Mouse (Mus musculus): ENCODE data around the gene Bicc1. TPM values are rescaled to one million over a fixed set of nuclear protein-coding genes. Genes with fewer than 3 reads are reported as not detected.
"Not testable (repeated sequence)": the region's sequence is repeated elsewhere in the genome, so short reads cannot be mapped to it uniquely, and the experiment has no call there.

The Bicc1 gene
- total RNA-seq, 2 experiments from 2014 or later = 9.4 TPM

- not testable (repeated sequence) for DNase-seq
Measured at GRCm38 (mm10) chr10:70946121-70946520, 213.4 kb downstream of the Bicc1 start.

- no peak for DNase-seq
Measured at GRCm38 (mm10) chr10:70945076-70945475, 214.4 kb downstream of the Bicc1 start.

- DNase-seq = no peak
Measured at GRCm38 (mm10) chr10:70941623-70942022, 217.9 kb downstream of the Bicc1 start.

- peak; percentile 59 for DNase-seq
Measured at GRCm38 (mm10) chr10:70939751-70940150, 219.7 kb downstream of the Bicc1 start.

GRCm38 (mm10) chr10:70937450-70937849 is 222.1 kb downstream of the Bicc1 start:
- no peak for DNase-seq

GRCm38 (mm10) chr10:70936008-70936407 is 223.5 kb downstream of the Bicc1 start:
- no peak for DNase-seq

GRCm38 (mm10) chr10:70926126-70926525 is 233.4 kb downstream of the Bicc1 start:
- no peak for DNase-seq

- no peak for DNase-seq
Measured at GRCm38 (mm10) chr10:70924348-70924747, 235.2 kb downstream of the Bicc1 start.

GRCm38 (mm10) chr10:70923936-70924335 is 235.6 kb downstream of the Bicc1 start:
- no peak for DNase-seq

- no peak for DNase-seq
Measured at GRCm38 (mm10) chr10:70921481-70921880, 238.0 kb downstream of the Bicc1 start.

- DNase-seq = no peak
Measured at GRCm38 (mm10) chr10:70919851-70920250, 239.6 kb downstream of the Bicc1 start.

GRCm38 (mm10) chr10:70919031-70919663 is 240.4 kb downstream of the Bicc1 start:
- DNase-seq = no peak

- no peak for DNase-seq
Measured at GRCm38 (mm10) chr10:70916697-70917096, 242.8 kb downstream of the Bicc1 start.

GRCm38 (mm10) chr10:70915096-70915495 is 244.4 kb downstream of the Bicc1 start:
- DNase-seq = no peak

GRCm38 (mm10) chr10:70903936-70904335 is 255.6 kb downstream of the Bicc1 start:
- DNase-seq = no peak

- no peak for DNase-seq
Measured at GRCm38 (mm10) chr10:70902751-70903485, 256.6 kb downstream of the Bicc1 start.

GRCm38 (mm10) chr10:70901193-70901875 is 258.2 kb downstream of the Bicc1 start:
- DNase-seq = no peak

- no peak for DNase-seq
Measured at GRCm38 (mm10) chr10:70895891-70896290, 263.6 kb downstream of the Bicc1 start.

GRCm38 (mm10) chr10:70878046-70878445 is 281.5 kb downstream of the Bicc1 start:
- no peak for DNase-seq

GRCm38 (mm10) chr10:70877631-70878030 is 281.9 kb downstream of the Bicc1 start:
- DNase-seq = no peak

GRCm38 (mm10) chr10:70876522-70876921 is 283.0 kb downstream of the Bicc1 start:
- DNase-seq = no peak

GRCm38 (mm10) chr10:70876119-70876518 is 283.4 kb downstream of the Bicc1 start:
- DNase-seq = no peak

GRCm38 (mm10) chr10:70874994-70875538 is 284.4 kb downstream of the Bicc1 start:
- DNase-seq = no peak

All from gastrocnemius, postnatal 25 days (tissue).